Mouse (Mus musculus): ENCODE data around the gene Acy3. TPM values are rescaled to one million over a fixed set of nuclear protein-coding genes. Genes with fewer than 3 reads are reported as not detected.

Acy3 gene
- polyA plus RNA-seq, 1 experiment: 6.3 TPM

- Histone ChIP-seq H3ac (ENCODE audit: control insufficient read depth, insufficient read length) (no peak overlapping the region), H3K4me3 (no peak overlapping the region), H3K27me3 (ENCODE audit: control insufficient read depth, insufficient read depth, insufficient read length) (peaks cover 28% of the 10 kb centered on the region), H3K79me2 (ENCODE audit: control insufficient read depth, insufficient read depth) (no peaks in the 10 kb centered on the region), H3K4me2 (ENCODE audit: low read depth) (no peak overlapping the region), H3K36me3 (ENCODE audit: control insufficient read depth, insufficient read depth) (no peaks in the 10 kb centered on the region)
- no peak for TF ChIP-seq REST (IDR thresholded peaks at IDR 0.05; ENCODE audit: insufficient read depth, insufficient read length)
- no peak for TF ChIP-seq E2F4 (IDR thresholded peaks at IDR 0.05; ENCODE audit: insufficient read depth)
- TF ChIP-seq SRF (IDR thresholded peaks at IDR 0.05; ENCODE audit: control insufficient read depth, insufficient read length, low read depth): no peak
- TF ChIP-seq TCF12 (IDR thresholded peaks at IDR 0.05; ENCODE audit: insufficient read depth, poor library complexity, severe bottlenecking): no peak
These were observed 9.1 kb downstream of the Acy3 start for GRCm38 (mm10) chr19:3995505-3995904.

GRCm38 (mm10) chr19:3996106-3996505 is 9.7 kb downstream of the Acy3 start:
- Histone ChIP-seq H3ac (ENCODE audit: control insufficient read depth, insufficient read length) (no peak overlapping the region), H3K4me3 (no peak overlapping the region), H3K36me3 (ENCODE audit: control insufficient read depth, insufficient read depth) (no peaks in the 10 kb centered on the region), H3K79me2 (ENCODE audit: control insufficient read depth, insufficient read depth) (no peaks in the 10 kb centered on the region), H3K27me3 (ENCODE audit: control insufficient read depth, insufficient read depth, insufficient read length) (peaks cover 23% of the 10 kb centered on the region), H3K4me2 (ENCODE audit: low read depth) (no peak overlapping the region)
- TF ChIP-seq TCF12 (IDR thresholded peaks at IDR 0.05; ENCODE audit: insufficient read depth, poor library complexity, severe bottlenecking) (no peak), USF1 (IDR thresholded peaks at IDR 0.05; ENCODE audit: low read depth) (no peak), REST (IDR thresholded peaks at IDR 0.05; ENCODE audit: insufficient read depth, insufficient read length) (no peak), POLR2A (IDR thresholded peaks at IDR 0.05; ENCODE audit: insufficient read length, low read depth) (no peak), SRF (IDR thresholded peaks at IDR 0.05; ENCODE audit: control insufficient read depth, insufficient read length, low read depth) (no peak), MAX (IDR thresholded peaks at IDR 0.05; ENCODE audit: low read depth) (no peak), MYOD1 (IDR thresholded peaks at IDR 0.05; ENCODE audit: control insufficient read depth in 1 of 3, insufficient read length in 2 of 3, low read depth in 2 of 3) (no peak), CEBPB (IDR thresholded peaks at IDR 0.05; ENCODE audit: insufficient read depth, poor library complexity, severe bottlenecking) (no peak), MYOG (IDR thresholded peaks at IDR 0.05; ENCODE audit: control insufficient read depth in 1 of 3, insufficient read depth in 1 of 3, insufficient read length in 2 of 3, low read depth in 2 of 3) (no peak), POLR2AphosphoS2 (IDR thresholded peaks at IDR 0.05; ENCODE audit: insufficient read length, low read depth) (no peak), E2F4 (IDR thresholded peaks at IDR 0.05; ENCODE audit: insufficient read depth) (no peak), TCF3 (IDR thresholded peaks at IDR 0.05; ENCODE audit: insufficient read length, low read depth) (no peak)

GRCm38 (mm10) chr19:3996747-3997146 is 10.4 kb downstream of the Acy3 start:
- H3K4me2 ChIP-seq (ENCODE audit: low read depth): no peak overlapping the region
- no peak for TF ChIP-seq TCF3 (IDR thresholded peaks at IDR 0.05; ENCODE audit: insufficient read length, low read depth)
- no peak for TF ChIP-seq POLR2A (IDR thresholded peaks at IDR 0.05; ENCODE audit: insufficient read length, low read depth)
- no peak for TF ChIP-seq E2F4 (IDR thresholded peaks at IDR 0.05; ENCODE audit: insufficient read depth)
- no peak for TF ChIP-seq SRF (IDR thresholded peaks at IDR 0.05; ENCODE audit: control insufficient read depth, insufficient read length, low read depth)
- TF ChIP-seq CEBPB (IDR thresholded peaks at IDR 0.05; ENCODE audit: insufficient read depth, poor library complexity, severe bottlenecking): no peak
- no peak for TF ChIP-seq USF1 (IDR thresholded peaks at IDR 0.05; ENCODE audit: low read depth)
- no peak for TF ChIP-seq REST (IDR thresholded peaks at IDR 0.05; ENCODE audit: insufficient read depth, insufficient read length)
- TF ChIP-seq TCF12 (IDR thresholded peaks at IDR 0.05; ENCODE audit: insufficient read depth, poor library complexity, severe bottlenecking): no peak
- TF ChIP-seq MAX (IDR thresholded peaks at IDR 0.05; ENCODE audit: low read depth): no peak
- TF ChIP-seq MYOD1 (IDR thresholded peaks at IDR 0.05; ENCODE audit: control insufficient read depth in 1 of 3, insufficient read length in 2 of 3, low read depth in 2 of 3): no peak
- TF ChIP-seq MYOG (IDR thresholded peaks at IDR 0.05; ENCODE audit: control insufficient read depth in 1 of 3, insufficient read depth in 1 of 3, insufficient read length in 2 of 3, low read depth in 2 of 3): no peak
- no peak for TF ChIP-seq POLR2AphosphoS2 (IDR thresholded peaks at IDR 0.05; ENCODE audit: insufficient read length, low read depth)
- H3K27me3 ChIP-seq (ENCODE audit: control insufficient read depth, insufficient read depth, insufficient read length): peaks cover 18% of the 10 kb centered on the region
- H3K4me3 ChIP-seq: no peak overlapping the region
- no peaks in the 10 kb centered on the region for H3K36me3 ChIP-seq (ENCODE audit: control insufficient read depth, insufficient read depth)
- no peaks in the 10 kb centered on the region for H3K79me2 ChIP-seq (ENCODE audit: control insufficient read depth, insufficient read depth)
- no peak overlapping the region for H3ac ChIP-seq (ENCODE audit: control insufficient read depth, insufficient read length)

- no peak for TF ChIP-seq POLR2A (IDR thresholded peaks at IDR 0.05; ENCODE audit: insufficient read length, low read depth)
- no peak for TF ChIP-seq REST (IDR thresholded peaks at IDR 0.05; ENCODE audit: insufficient read depth, insufficient read length)
- no peak for TF ChIP-seq SRF (IDR thresholded peaks at IDR 0.05; ENCODE audit: control insufficient read depth, insufficient read length, low read depth)
- TF ChIP-seq E2F4 (IDR thresholded peaks at IDR 0.05; ENCODE audit: insufficient read depth): no peak
- no peak for TF ChIP-seq MYOG (IDR thresholded peaks at IDR 0.05; ENCODE audit: control insufficient read depth in 1 of 3, insufficient read depth in 1 of 3, insufficient read length in 2 of 3, low read depth in 2 of 3)
- no peak for TF ChIP-seq TCF3 (IDR thresholded peaks at IDR 0.05; ENCODE audit: insufficient read length, low read depth)
- TF ChIP-seq MAX (IDR thresholded peaks at IDR 0.05; ENCODE audit: low read depth): no peak
- no peak for TF ChIP-seq POLR2AphosphoS2 (IDR thresholded peaks at IDR 0.05; ENCODE audit: insufficient read length, low read depth)
- TF ChIP-seq MYOD1 (IDR thresholded peaks at IDR 0.05; ENCODE audit: control insufficient read depth in 1 of 3, insufficient read length in 2 of 3, low read depth in 2 of 3): no peak
- TF ChIP-seq TCF12 (IDR thresholded peaks at IDR 0.05; ENCODE audit: insufficient read depth, poor library complexity, severe bottlenecking): no peak
- TF ChIP-seq CEBPB (IDR thresholded peaks at IDR 0.05; ENCODE audit: insufficient read depth, poor library complexity, severe bottlenecking): no peak
- TF ChIP-seq USF1 (IDR thresholded peaks at IDR 0.05; ENCODE audit: low read depth): no peak
- H3K36me3 ChIP-seq (ENCODE audit: control insufficient read depth, insufficient read depth): no peaks in the 10 kb centered on the region
- no peak overlapping the region for H3K4me3 ChIP-seq
- no peak overlapping the region for H3ac ChIP-seq (ENCODE audit: control insufficient read depth, insufficient read length)
- H3K79me2 ChIP-seq (ENCODE audit: control insufficient read depth, insufficient read depth): no peaks in the 10 kb centered on the region
- H3K4me2 ChIP-seq (ENCODE audit: low read depth): no peak overlapping the region
- peaks cover 13% of the 10 kb centered on the region for H3K27me3 ChIP-seq (ENCODE audit: control insufficient read depth, insufficient read depth, insufficient read length)
These were observed 10.9 kb downstream of the Acy3 start for GRCm38 (mm10) chr19:3997231-3997630.

GRCm38 (mm10) chr19:3998335-3998734 is 12.0 kb downstream of the Acy3 start:
- no peak overlapping the region for H3ac ChIP-seq (ENCODE audit: control insufficient read depth, insufficient read length)
- peaks cover 2% of the 10 kb centered on the region for H3K27me3 ChIP-seq (ENCODE audit: control insufficient read depth, insufficient read depth, insufficient read length)
- no peak overlapping the region for H3K4me3 ChIP-seq
- TF ChIP-seq MYOG (IDR thresholded peaks at IDR 0.05; ENCODE audit: control insufficient read depth in 1 of 3, insufficient read depth in 1 of 3, insufficient read length in 2 of 3, low read depth in 2 of 3) (no peak), REST (IDR thresholded peaks at IDR 0.05; ENCODE audit: insufficient read depth, insufficient read length) (no peak), MYOD1 (IDR thresholded peaks at IDR 0.05; ENCODE audit: control insufficient read depth in 1 of 3, insufficient read length in 2 of 3, low read depth in 2 of 3) (no peak), TCF3 (IDR thresholded peaks at IDR 0.05; ENCODE audit: insufficient read length, low read depth) (no peak), TCF12 (IDR thresholded peaks at IDR 0.05; ENCODE audit: insufficient read depth, poor library complexity, severe bottlenecking) (no peak), POLR2AphosphoS2 (IDR thresholded peaks at IDR 0.05; ENCODE audit: insufficient read length, low read depth) (no peak), E2F4 (IDR thresholded peaks at IDR 0.05; ENCODE audit: insufficient read depth) (no peak), USF1 (IDR thresholded peaks at IDR 0.05; ENCODE audit: low read depth) (no peak), MAX (IDR thresholded peaks at IDR 0.05; ENCODE audit: low read depth) (no peak), SRF (IDR thresholded peaks at IDR 0.05; ENCODE audit: control insufficient read depth, insufficient read length, low read depth) (no peak), POLR2A (IDR thresholded peaks at IDR 0.05; ENCODE audit: insufficient read length, low read depth) (no peak)
- no peaks in the 10 kb centered on the region for H3K79me2 ChIP-seq (ENCODE audit: control insufficient read depth, insufficient read depth)
- H3K4me2 ChIP-seq (ENCODE audit: low read depth): no peak overlapping the region
- no peaks in the 10 kb centered on the region for H3K36me3 ChIP-seq (ENCODE audit: control insufficient read depth, insufficient read depth)

All from myocyte (in vitro differentiated cells).